Mouse (Mus musculus): ENCODE data around the gene Aspdh.

DNA sequence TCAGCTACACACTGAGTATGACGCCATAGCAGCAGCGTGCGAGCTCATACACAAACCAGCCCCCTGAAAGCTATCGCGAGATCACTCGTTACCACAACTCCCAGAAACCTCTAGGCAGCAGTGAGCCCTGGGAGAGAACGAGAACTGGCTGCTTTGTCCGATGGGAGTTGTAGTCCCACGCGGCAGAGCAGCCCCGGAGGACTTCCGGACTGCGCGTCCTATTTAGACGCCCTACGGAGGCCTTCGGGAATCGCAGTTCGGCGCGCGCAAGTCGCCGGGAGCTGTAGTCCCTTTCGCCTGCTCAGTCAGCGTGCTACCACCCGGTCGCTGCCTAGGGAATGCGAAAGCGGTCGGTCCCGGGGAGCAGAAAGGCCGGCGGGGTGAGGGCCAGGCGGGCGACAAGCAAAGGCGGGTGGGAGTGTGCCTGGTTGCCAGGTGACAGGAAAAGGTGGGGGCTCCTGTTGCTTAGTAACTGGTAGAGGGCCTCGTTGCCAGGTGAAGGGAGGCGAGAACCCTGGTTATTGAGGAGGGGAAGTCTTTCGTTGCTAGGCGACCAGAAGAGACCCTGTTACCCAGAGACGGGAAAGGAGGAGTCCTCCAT is 2.7 kb downstream of the Aspdh start, which contains the start of gene Josd2:
- no peak for TF ChIP-seq CTCF (IDR thresholded peaks at IDR 0.05; ENCODE audit: borderline replicate concordance, insufficient read depth, low read length)
- TF ChIP-seq POLR2A (IDR thresholded peaks at IDR 0.05; ENCODE audit: low read depth, low read length) = peak; percentile 79

Measured in embryonic fibroblast, embryonic 13.5 days (primary cell).